Mouse (Mus musculus): Measurements from ENCODE around the gene Pmepa1. TPM values are rescaled to one million over a fixed set of nuclear protein-coding genes. Genes with fewer than 3 reads are reported as not detected.
A peak's percentile ranks its signal among the peaks of the same experiment; 100 is the strongest.

Pmepa1 gene
- total RNA-seq, 2 experiments from 2014 or later: 11.1 to 12.1 TPM

DNA sequence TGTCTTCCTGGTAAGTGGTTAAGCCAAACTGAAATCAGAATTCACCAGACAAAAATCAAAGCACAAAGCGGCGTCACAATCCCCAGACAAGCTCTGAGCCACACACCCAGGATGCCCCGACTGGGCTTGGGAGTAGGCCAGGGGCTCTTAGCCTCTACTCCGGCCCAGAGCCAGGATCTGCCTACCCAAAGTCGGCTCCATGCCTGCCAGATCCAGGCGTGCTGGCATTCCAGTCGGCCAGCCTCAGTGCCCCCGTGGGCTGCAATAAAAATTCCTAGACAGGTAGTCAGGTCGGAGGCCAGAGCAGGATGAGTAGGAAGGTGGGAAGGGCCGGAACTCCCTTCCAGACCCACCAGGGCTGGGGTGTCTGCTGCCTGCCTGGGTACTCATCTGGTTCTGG, 14.8 kb downstream of the Pmepa1 start:
- intact Hi-C loops (cut with DNase I; ENCODE audit: low total_unique reads): no loop called here

DNA sequence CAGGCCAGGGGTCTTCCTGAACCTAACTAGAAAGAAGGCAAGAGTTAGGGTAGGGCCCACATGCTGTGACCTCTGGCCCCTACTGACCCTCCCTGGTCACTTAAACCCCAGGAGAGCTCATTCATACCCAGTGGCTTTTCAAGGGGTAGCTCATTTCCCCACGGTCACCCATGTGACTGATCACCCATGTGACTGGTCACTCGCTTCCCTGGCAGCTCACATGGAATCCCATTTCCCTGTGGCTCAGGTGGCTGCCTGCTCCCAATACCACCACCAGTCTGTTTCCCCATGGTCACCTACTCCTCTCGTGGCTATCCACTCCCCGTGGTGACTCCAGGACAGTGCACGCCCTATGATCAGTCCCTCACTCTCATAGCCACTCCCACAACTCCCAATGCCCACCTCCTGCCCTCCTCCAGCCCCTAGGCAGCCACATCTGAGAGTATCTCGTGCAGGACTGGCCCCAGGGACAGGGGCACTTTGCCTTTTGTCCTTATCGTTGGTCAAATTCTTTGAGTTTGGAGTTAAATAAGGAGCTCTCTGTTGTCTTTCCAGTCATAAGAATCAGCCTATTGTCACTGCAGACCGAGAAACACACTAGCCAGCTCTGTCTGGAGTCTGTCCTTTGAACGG, 17.8 kb downstream of the Pmepa1 start:
- intact Hi-C loops (cut with DNase I; ENCODE audit: low total_unique reads): no loop called here
- no peak for DNase-seq

More for the DNA sequence above, 14.8 kb downstream of the Pmepa1 start:
- no peak for DNase-seq

DNA sequence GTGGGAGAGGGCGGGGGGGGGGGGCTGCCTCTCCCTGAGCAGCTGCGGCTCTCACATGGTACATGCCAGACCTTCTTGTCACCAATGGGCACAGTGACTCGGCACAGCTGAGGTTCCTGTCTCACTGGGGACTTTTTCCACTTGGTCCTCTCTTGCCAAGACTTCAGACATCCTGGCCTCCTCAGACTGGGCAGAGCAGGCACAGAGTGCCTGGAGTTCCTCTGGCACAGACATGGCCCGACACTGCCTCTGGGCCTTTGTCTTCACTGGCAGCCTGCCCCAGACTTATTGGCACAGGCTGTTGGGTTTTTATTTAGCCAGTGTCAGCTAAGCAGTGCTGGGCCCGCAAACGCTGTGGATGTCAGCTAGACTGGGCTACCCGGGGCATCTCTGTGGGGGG, 18.7 kb downstream of the Pmepa1 start:
- intact Hi-C loops (cut with DNase I; ENCODE audit: low total_unique reads): no loop called here
- peak; percentile 82 for DNase-seq

DNA sequence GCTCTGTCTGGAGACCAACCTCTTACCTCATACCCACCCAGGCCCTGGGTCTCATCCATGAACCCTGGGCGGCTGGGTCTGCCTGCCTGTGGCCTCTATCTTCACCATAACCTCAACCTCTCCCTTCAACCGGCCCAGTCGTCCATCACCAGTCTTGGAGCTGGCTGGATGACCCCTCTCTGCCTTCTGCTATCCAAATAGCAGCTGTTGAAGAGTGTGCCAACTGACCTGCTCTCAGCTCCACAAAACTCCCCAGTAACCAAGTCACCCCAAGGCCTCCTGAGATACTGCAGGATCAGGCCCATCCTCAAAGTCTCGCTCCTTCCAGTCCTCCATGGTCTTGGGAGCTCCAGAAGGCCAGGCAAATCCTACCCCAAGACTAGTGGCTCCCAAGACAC, 19.8 kb downstream of the Pmepa1 start:
- DNase-seq: no peak
- intact Hi-C loops (cut with DNase I; ENCODE audit: low total_unique reads): no loop called here

DNA sequence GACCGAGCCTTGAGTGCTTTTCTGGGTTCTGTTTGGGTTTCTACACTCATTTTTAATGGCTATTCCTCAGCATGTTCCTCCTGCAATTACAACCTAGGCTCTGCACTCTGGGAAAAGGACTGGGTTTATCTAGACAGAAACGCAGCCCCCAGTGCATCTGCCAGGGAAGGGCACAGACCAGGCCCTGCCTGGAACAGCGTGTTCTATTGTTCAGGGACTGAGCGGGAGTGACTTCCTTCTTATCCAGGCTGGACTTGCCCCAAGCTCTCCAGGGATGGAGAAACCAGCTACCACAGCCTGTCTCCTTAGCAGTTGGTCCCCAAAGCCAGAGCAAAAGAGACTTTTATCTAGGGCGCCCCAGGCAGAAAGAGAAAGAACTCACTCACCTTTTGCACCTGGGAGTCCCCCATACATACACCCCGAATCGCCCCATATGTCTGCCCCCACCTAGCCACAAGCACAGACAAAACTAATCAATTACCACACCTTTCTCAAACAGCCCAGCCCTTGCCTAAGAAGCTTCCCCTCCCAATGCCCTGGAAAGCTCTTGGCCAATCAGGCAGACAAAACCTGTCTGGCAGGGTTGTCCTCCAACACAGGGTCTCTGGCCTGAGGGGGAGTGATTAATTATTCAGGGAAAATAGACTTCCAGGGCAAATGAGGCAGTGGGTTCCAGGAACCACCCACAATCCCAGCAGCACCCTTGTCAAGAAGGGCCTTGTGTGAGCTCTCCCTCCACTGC, 20.4 kb downstream of the Pmepa1 start:
- intact Hi-C loops (cut with DNase I; ENCODE audit: low total_unique reads): no loop called here
- DNase-seq: no peak

DNA sequence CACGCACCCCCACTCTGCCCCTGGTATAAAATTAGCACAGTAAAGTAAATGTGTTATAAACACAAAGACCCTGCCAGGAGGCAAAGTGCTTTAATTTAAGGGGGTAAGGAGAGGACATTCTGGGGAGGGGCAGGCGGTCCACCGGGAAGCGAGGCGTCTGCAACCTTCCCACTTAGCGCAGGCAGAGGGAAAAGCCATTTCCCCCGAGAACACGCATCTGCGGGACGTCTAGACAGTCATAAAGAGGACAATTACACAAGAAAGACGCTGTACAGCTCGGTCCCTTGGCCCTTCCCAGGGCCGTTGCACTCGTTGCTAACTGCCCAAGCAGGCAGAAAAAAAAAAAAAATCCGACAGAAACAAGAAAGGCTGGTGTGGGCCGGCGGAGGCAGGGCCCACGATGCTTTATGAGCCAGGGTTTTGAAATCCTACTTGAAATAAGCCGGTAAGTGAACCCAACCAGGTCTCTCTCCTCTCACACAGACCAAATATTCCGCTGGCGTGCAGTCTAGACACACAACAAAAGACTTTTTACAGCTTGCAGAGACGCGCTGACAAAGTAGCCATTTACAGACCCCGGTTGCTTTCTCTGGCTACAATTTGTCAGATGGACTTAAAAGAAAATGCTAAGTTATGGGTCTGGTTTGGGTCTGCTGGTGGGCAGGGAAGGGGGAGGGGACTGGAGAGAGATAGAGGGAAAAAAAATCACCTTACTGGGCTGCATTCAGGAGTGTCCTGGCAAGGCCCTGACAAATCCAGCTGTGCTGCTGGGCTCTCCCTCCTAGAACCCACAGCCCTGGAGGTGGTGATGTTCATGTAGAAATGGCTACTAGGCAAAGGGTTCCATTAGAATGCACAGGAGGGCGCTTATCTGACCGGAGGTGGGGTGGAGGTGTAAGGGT, 22.3 kb downstream of the Pmepa1 start:
- intact Hi-C loops (cut with DNase I; ENCODE audit: low total_unique reads): no loop called here
- no peak for DNase-seq

DNA sequence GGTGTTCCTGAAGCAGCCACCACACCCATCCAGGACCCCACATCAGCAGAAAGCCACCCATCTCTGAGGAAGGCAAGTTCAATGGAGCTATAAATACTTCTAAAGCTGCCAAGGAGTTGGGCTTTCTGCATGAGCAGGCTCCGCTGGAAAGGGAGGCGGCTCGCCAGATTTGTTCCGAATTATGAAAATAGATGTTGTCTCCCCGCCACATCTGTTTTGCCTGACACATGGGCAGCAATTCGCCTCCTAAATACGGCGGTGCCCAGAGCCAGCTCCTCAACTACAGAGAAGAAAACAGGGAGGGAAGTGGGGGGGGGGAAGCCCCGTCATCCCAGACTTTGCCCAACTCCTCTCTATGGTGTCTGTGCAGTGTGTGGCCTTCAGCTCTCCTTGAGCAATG, 24.7 kb downstream of the Pmepa1 start:
- DNase-seq: peak; percentile 57
- intact Hi-C loops (cut with DNase I; ENCODE audit: low total_unique reads): no loop called here

DNA sequence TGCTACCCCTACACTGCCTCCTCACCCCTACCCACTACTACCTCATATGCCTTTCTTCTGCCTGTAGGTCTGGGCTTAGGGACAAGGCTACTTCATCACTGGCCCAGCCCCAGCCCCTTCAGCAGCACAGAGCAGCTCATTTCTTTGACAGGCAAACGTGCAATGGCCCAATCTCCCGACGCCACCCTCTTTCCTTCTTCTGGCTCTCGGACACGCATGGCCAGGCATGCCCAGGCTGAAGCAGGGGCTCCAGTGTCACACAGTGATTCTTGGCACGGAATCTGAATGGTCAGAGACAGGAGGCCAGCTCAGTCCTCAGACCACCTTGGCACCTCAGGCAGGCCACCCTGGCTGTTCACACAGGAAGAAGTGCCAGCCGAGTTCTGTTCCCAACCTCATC, 25.2 kb downstream of the Pmepa1 start:
- intact Hi-C loops (cut with DNase I; ENCODE audit: low total_unique reads): no loop called here
- DNase-seq: no peak

DNA sequence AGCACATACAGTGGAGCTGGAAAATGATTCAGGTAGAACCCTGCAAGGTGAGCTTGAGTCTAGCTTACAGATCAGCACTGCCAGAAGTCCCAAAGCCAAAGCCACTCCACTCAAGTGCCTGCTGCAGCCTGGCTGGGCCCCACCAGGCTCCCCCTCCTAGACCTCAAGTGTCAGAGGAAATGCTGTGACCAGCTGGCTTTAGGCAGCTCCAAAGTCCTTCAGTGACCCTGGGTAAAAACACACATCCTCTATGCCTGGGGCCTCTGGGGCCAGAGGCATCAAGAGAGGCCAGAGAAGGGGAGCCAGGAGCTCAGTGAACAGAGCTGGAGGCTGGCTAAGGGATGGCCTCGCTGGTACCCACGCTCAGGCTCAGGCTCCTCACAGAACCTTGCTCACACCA, 25.9 kb downstream of the Pmepa1 start:
- no peak for DNase-seq
- intact Hi-C loops (cut with DNase I; ENCODE audit: low total_unique reads): no loop called here

DNA sequence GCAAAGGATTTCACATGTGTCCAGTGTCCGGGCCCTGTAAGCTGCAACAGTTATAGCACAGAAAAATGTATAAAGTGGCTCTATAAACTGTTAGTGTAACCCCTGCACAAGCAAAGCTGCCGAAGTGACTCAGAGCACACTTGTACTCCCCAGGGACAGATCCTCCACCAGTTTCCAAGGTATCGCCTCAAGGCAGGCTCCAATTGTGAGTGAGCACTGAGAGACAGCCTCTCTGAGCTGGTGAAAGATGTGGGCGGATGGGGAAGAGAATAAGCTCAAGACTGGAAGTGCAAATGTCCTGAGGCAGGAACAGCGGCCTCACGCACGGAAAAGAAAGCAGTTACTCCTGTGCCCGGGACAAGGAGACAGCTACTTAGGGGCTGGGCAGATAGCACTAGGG, 26.4 kb downstream of the Pmepa1 start:
- intact Hi-C loops (cut with DNase I; ENCODE audit: low total_unique reads): no loop called here
- DNase-seq: no peak

DNA sequence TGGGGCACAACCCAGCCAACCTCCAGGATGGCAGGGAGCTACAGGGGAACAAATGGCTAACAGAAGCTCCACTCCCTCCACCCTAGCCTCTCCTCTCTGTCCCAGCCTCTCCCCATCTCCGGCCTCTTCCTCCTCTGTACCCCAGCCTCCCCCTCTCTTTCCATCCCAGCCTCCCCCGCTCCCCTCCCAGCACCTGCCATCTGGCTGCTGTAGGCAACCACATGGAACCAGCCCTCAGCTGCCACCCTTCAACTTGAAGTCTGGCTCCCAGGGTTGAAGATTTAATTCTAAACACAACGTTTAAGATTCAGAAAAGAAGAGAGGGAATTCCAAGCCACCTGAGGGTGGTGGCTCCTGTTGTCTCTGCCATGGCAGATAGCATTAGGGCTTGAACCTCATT, 26.9 kb downstream of the Pmepa1 start:
- intact Hi-C loops (cut with DNase I; ENCODE audit: low total_unique reads): no loop called here
- no peak for DNase-seq

DNA sequence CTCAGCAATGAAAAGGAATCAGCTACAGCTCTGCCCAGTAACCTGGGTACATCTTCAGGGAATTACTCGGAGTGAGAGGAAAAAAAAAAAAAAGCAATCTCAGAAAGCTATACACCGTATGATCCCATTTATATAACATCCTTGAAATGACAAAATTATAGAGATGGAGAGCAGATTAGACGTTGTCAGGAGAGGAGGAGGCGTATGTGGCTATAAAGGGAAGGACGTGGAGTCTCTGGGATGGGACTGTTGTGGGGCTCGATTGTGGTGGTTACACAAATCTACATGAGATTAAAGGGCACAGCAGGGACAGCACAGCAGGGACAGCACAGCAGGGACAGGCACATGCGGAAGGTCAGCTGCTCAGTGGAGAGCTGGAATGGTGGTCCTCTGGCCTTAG, 27.5 kb downstream of the Pmepa1 start:
- DNase-seq: no peak
- intact Hi-C loops (cut with DNase I; ENCODE audit: low total_unique reads): no loop called here

DNA sequence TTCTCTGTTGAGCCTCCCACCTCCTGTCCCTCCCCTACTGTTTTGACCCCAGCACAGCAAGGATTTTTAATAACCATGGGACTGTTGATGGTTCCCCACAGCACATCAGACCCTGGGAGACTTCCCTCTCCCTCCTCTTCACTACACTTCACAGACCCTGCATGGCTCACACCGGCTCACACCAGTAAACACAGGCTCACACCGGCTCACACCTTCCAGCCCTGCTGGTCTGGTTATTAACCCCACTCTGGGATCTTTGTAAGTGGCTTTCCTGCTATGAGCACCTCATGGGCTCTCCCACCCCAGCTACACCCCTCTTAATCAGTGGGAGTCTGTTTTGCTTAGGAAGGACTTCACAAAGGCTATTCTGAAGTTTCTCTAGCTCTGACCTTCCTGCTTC, 28.4 kb downstream of the Pmepa1 start:
- intact Hi-C loops (cut with DNase I; ENCODE audit: low total_unique reads): no loop called here
- DNase-seq: no peak

DNA sequence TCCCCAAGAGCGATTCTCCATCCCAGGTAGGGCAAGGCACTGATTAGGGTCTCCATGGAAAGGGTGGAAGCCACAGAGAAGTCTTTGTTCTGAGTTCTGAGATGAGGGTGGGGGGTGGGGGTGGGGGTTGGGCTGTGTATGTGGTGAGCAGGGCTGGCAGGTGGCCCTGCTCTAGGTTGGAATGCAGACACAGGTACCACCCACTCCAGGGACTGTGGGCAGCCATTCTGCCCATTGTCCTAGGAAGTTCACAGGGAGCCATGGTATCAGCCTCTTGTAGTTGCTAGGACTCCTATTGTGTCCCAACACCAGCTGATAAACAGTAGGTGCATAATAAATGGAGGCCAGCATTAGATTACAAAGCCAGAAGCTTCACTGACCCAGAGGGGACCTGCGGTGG, 29.1 kb downstream of the Pmepa1 start:
- intact Hi-C loops (cut with DNase I; ENCODE audit: low total_unique reads): no loop called here
- DNase-seq: no peak

DNA sequence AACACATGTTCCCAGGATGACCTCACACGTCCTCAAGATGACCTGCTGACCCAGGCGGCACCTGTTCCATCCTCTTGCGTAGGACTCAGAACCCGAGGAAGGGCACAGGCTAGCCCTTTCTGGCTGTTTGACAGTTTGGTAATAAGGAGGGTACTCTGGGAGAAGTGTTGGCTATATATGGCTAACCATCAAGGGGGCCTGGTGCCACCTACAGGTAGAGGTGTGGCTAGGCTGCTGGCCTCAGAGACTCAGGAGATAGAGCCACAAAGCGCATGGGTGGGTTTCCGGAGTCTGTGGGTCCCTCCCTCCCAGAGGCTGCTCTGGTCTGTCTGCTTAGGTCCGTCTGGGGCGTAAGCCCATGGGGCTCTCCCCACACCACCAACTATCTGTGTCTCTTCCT, 29.6 kb downstream of the Pmepa1 start:
- intact Hi-C loops (cut with DNase I; ENCODE audit: low total_unique reads): no loop called here

DNA sequence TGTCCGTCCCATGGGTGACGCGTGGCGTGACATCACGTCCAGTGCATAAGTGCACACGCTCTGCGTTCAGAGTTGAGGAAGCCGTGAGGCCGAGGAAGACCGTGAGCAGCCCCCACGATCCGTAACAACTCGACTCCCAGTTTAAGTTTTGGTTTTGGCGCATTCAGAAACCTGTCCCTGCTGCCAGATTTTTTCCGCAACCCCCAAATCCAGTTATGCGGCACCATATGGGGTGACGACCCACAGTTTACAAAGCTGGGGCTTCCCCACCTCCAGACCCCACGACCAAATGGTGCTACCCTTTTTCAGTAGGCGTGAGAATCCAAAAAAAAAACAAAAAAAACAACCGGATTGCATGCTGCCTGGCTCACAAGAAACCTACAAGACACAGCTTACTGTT, 31.1 kb downstream of the Pmepa1 start:
- no peak for DNase-seq
- intact Hi-C loops (cut with DNase I; ENCODE audit: low total_unique reads): no loop called here

More for the DNA sequence above, 29.6 kb downstream of the Pmepa1 start:
- no peak for DNase-seq

DNA sequence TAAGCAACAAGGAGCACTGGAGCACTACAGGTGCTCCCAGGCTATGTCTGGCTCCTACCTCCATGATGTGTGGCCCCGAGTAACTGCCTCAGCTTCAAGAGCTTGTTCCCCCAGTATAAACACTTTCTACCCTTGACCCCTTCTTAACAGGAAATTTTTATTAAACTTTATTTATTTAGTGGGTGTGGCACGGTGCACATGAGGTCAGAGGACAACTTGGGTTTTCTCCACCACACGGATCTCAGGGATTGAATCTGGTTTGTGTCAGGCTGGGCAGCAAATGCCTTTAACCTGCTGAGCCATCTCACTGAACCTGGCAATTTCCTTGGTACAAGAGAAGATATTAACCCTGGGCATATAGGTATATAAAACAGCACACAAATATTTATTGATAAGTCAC, 32.2 kb downstream of the Pmepa1 start:
- DNase-seq: no peak
- intact Hi-C loops (cut with DNase I; ENCODE audit: low total_unique reads): no loop called here

DNA sequence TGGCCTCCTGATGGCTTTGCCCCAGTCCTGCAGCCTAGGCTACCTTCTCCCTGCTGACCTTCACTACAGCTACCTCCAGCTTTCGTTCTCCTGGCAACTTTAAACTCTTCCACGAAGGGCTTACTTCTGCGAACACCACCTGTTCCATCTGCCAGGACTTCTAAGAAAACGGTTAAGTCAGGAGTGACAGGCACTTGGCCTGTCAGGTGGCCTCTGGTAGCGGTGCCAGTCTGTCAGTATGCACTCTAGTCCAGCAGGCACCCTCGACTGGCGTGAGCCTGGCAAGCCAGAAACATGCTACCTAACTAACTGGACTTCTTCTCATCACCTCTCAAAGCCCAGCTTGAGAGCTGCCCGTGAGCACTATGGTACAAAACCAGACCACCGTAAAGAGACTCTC, 32.7 kb downstream of the Pmepa1 start:
- DNase-seq: peak; percentile 62
- intact Hi-C loops (cut with DNase I; ENCODE audit: low total_unique reads): no loop called here

DNA sequence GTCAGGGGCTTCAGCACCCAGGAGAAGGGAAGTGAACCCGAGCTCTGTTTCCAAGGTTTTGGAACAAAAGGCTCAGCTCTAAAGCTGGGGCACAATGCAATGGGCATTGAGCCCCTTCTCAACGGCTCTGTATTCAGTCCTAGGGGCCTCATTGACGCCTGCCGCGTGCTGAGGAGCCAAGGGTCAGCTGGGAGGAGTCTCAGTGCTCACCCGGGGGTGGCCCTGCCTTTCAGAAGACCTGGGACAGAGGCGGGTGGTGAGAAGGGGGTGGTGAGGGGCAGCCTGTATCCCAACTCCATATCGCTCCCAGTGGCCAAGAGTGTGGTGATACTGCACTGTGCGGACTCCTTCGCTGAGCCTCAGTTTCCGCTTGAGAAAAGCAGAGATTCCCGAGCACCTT, 33.5 kb downstream of the Pmepa1 start:
- intact Hi-C loops (cut with DNase I; ENCODE audit: low total_unique reads): no loop called here
- no peak for DNase-seq

DNA sequence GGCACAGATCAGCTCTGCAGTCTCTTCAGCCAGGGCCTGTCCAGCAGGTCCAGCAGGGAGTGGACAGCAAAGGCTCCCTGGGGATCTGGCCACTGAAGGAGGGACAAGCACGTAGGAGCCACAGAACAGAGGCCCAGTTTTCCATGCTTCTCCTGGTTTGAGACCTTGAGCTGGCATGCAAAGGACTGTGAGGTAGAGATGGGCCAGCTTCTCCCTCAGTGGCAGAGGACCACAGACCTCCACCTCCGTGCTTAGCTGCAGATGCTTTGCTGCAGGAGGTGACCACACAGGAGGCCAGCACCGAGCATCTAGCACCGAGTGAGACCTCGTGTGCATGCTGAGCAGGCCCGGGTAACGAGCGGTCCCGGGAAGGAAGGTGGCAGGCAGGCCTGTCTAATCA, 35.6 kb downstream of the Pmepa1 start:
- intact Hi-C loops (cut with DNase I; ENCODE audit: low total_unique reads): no loop called here
- no peak for DNase-seq

DNA sequence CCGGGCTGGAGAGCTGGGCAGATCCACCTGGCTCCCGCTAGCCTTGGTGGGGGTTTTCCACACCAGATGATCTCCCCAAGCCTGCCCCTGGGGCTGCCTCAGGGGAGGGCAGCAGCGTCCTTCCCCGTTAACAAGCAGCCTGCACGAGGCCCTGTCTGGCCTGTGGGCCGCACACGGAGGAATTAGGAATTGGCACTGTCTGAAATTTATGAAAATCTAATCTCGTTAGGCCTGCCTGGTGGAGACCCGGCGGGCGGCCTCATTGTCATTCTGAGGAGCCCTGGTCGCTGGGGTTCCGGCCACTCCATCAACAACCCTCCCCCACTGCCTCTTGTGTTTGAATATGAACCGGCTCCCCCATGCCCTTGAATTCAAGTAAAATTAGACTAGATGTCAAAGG, 37.8 kb downstream of the Pmepa1 start:
- intact Hi-C loops (cut with DNase I; ENCODE audit: low total_unique reads): loop anchor here (10.0 kb wide), 1 partner anchor 96 kb away; no protein-coding TSS in a partner anchor
- DNase-seq: no peak

Measured in gastrocnemius, postnatal 14 days (tissue).